Mouse (Mus musculus) gastrocnemius, adult 2 months (tissue): ENCODE results near the gene Ppm1h. TPM values are rescaled to one million over a fixed set of nuclear protein-coding genes. Genes with fewer than 3 reads are reported as not detected.

Experiments
- DNase-seq: peaks from one replicate; pipeline ENCODE4 v3.0.0; 2022
- H3K27ac ChIP-seq: fragments of 200-600 bp; 2 replicates; pipeline ENCODE4 v1.8.1; 2022; ENCODE audit warnings: mild to moderate bottlenecking
- H3K4me3 ChIP-seq: fragments of 200-600 bp; 2 replicates; pipeline ENCODE4 v1.8.1; 2022; ENCODE audit warnings: mild to moderate bottlenecking, moderate library complexity
- CTCF ChIP-seq: fragments of 200-600 bp; IDR thresholded peaks from 2 replicates; pipeline ENCODE4 v1.8.1; 2022; ENCODE audit warnings: antibody characterized with exemption, mild to moderate bottlenecking, moderate library complexity
- intact Hi-C: fragments of 180-260 bp; cut with DNase I; formaldehyde crosslinking; loops from one replicate; pipeline ENCODE4 v1.15.1; 2025
- long read RNA-seq, 2 experiments: library from polyadenylated mRNA; stranded (forward); transcript quantifications; one replicate each; pipeline ENCODE4 v2.0.0; 2021
- total RNA-seq, 2 experiments: library from RNA; stranded (reverse); gene quantifications; 2 replicates each; pipeline ENCODE4 v1.2.3; 2021

Ppm1h gene
- 1 to 10 TPM; 1.2 to 2.0 TPM for total RNA-seq
- long read RNA-seq, experiment 1: 0 reads
- long read RNA-seq, experiment 2, full-length matches to known transcripts: 1 of 1 reads
- long read RNA-seq, experiment 2, partial matches to known transcripts: 0 of 1 reads
- long read RNA-seq, experiment 2, other reads (novel, unspliced or antisense): 0 of 1 reads

DNA sequence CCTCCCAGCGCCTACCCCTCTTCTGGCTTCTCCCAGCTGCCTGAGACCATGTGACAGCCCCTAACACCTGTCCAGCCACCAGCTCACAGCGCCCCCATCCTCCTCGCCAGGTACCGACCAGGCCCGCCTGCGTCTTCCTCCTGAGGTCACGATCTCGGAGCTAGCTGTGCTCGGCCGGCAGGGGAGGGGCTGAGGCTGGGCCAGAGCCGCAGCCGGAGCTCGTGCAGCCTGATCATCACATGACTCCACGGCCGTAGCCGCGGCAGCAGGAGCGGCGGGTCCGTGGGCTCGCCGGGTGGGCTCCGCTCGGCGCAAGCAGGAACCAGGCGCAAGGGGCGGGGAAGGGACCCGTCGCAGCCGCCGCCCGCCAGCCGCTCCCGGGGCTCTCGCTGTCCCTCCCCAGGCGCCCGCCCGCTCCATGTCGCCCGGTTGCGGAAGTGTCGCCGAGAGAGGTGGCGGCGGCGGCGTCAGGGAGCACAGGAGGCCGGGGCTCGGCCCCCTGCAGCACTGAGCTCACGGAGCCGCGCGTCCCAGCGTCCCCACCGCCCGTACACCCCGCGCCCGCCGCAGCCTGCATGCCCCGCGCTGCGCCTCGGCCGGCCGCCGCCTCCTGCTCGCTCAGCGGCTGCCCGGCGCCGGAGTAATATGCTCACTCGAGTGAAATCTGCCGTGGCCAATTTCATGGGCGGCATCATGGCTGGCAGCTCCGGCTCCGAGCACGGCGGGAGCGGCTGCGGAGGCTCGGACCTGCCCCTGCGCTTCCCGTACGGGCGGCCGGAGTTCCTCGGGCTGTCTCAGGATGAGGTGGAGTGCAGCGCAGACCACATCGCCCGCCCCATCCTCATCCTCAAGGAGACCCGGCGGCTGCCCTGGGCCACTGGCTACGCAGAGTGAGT is at the start of gene Ppm1h:
Gene Ppm1h, plus strand, starts transcription at position 222 of the 896 bp plus-strand sequence.
- TF ChIP-seq CTCF: peak; percentile 38
- Histone ChIP-seq H3K4me3 (peak within 1 kb of the TSS; percentile 92), H3K27ac (peak within 1 kb of the TSS; percentile 74)
- intact Hi-C loops: loop anchor here (10.0 kb wide), 1 partner anchor 116 kb away; no protein-coding TSS in a partner anchor
- peak; percentile 74 for DNase-seq

- TF ChIP-seq CTCF: no peak
- intact Hi-C loops: no loop called here
- Histone ChIP-seq H3K4me3 (no peak overlapping the region), H3K27ac (no peak overlapping the region)
- no peak for DNase-seq
Observed at GRCm38 (mm10) chr10:122629003-122629402, 49.6 kb upstream of the Ppm1h start.

DNA sequence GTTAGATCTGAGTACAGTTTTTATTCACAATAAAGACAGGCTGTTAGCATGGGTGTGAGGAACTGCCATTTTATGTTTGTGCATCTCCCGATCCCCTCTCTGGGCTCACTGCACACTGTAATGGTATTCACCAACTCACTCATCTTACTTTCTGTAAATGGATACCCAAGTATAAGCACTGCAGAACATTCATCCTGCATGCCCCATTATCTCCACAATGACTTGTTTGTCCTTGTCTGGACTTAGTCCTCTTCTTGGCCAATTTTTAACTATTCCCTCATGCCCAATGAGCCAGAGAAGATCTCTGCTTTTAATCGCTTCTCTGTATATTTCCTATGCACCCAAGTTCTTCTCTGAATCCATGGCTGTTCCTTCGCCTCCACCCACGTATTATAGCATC is 38.7 kb upstream of the Ppm1h start:
- no peak for TF ChIP-seq CTCF
- no peak for DNase-seq
- H3K27ac ChIP-seq: no peak overlapping the region
- intact Hi-C loops: no loop called here
- H3K4me3 ChIP-seq: no peak overlapping the region

DNA sequence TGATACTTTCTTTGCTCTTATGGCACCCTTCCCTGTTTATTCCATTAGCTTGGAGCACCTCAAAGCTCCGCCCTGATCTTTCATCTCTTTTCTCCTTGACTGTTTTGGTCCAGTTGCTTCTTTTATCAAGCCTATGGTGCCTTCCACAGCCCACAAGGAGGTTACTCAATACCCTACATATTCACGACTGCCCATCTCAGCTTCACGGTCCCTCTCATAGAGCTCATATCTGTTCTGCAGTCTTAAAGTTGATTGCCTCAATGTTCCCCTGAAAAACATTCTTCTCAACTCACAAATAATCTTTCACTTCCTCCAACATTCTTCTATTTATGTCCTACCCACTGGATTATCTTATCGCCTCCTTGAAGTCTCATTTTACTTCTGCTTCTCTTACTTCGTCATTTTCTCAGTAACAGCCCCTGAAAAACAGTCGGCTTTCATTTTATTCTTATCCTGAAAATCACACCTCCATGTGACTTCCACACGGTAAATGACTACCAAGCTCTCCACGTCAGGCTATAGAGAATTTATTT is 37.2 kb upstream of the Ppm1h start:
- intact Hi-C loops: no loop called here
- H3K27ac ChIP-seq: no peak overlapping the region
- DNase-seq: no peak
- no peak for TF ChIP-seq CTCF
- no peak overlapping the region for H3K4me3 ChIP-seq

GRCm38 (mm10) chr10:122642125-122642524 is 36.4 kb upstream of the Ppm1h start:
- no peak overlapping the region for H3K27ac ChIP-seq
- H3K4me3 ChIP-seq: no peak overlapping the region
- intact Hi-C loops: no loop called here
- no peak for TF ChIP-seq CTCF
- no peak for DNase-seq

DNA sequence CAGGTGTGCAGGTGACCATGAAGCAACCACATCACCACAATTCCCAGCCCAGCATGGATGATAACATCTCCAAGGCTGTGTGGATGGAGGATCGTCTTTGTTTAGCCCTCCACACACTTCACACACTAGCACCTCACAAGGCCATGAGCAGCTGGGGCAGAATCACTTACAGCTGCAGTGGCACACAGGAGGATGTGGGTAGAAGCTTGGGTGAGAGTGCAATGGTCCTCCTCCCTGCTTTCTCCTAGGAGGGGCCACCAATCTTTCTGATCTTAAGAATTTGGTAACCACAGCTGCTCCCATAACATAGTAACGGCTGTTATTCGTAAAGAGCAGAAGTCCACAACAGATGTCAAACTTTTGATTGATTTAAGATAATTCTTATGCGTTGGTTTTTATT is 26.6 kb upstream of the Ppm1h start:
- intact Hi-C loops: no loop called here
- no peak for TF ChIP-seq CTCF
- H3K4me3 ChIP-seq: no peak overlapping the region
- no peak overlapping the region for H3K27ac ChIP-seq
- DNase-seq: no peak

- DNase-seq: no peak
- TF ChIP-seq CTCF: no peak
- no peak overlapping the region for H3K4me3 ChIP-seq
- no peak overlapping the region for H3K27ac ChIP-seq
- intact Hi-C loops: no loop called here
Observed at GRCm38 (mm10) chr10:122652578-122652977, 26.0 kb upstream of the Ppm1h start.

- TF ChIP-seq CTCF: no peak
- no peak for DNase-seq
- H3K27ac ChIP-seq: no peak overlapping the region
- H3K4me3 ChIP-seq: no peak overlapping the region
- intact Hi-C loops: no loop called here
Observed at GRCm38 (mm10) chr10:122665652-122666051, 12.9 kb upstream of the Ppm1h start.

DNA sequence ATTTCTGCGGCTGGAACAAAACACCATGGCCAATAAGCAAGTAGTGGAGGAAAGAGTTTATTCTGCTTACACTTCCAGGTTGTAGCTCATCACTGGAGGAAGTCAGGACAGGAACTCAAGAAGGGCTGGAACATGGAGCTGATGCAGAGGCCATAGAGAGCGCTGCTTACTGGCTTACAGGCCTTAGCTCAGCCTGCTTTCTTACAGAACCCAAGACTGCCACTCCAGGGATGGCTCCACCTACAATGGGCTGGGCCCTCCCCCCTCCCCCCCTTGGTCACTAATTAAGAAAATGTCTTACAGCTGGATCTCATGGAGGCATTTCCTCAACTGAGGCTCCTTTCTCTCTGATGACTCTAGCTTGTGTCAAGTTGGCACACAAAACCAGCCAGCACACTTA is 7.3 kb upstream of the Ppm1h start:
- TF ChIP-seq CTCF: no peak
- intact Hi-C loops: loop anchor here (10.0 kb wide), 1 partner anchor 124 kb away; no protein-coding TSS in a partner anchor
- Histone ChIP-seq H3K27ac (no peak overlapping the region), H3K4me3 (no peak overlapping the region)
- no peak for DNase-seq

DNA sequence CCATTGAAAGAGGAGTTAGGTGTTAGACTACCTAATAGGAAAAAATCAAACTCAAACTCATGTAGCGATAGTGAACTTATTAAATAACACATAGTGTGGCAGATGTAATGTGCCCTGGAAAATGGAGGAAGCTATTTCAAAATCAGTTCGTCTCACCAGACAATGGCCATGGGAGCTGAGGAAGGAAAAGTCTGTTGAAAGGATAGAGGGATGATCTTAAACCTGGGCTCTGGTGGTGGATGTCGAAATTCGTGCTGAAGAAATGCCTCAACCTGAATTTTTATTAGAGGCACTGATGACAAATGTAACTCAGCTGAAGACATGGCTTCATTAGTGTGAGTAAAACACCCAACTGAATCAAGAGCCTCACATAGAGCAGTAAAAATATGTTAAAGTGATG is 6.5 kb upstream of the Ppm1h start:
- H3K27ac ChIP-seq: no peak overlapping the region
- no peak for TF ChIP-seq CTCF
- no peak overlapping the region for H3K4me3 ChIP-seq
- intact Hi-C loops: loop anchor here (10.0 kb wide), 1 partner anchor 123 kb away; no protein-coding TSS in a partner anchor
- DNase-seq: no peak

DNA sequence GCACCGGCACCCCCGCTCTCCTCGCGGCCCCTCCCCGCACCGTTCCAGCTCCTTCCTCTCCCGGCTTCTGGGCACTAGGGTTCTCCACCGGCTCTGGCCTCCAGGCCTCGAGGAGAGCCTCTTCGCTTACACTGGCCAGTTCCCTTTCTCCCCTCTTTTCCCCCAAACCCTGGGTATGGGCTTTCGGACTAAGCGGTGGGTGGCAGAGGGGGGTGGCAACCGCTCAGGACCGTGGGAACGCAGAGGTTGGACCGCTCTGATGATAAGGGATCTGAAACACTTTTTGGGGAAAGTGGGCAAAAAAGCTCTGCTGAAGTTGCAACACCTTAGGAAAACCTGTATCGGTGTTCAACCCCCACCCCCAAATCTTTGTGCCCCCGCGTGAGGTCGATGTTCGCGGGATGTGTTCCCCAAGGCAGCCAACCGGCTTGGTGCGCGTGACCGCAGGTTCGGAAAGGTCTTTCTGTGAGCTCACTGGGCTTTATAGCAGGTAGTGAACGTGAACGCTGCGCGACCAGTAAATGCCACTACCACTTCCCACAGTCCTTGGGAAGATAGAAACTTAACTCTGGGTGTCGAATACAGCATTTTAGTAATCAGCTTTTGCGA is 979 bp downstream of the Ppm1h start:
- peak; percentile 33 for DNase-seq
- intact Hi-C loops: loop anchor here (10.0 kb wide), 1 partner anchor 115 kb away; no protein-coding TSS in a partner anchor
- H3K4me3 ChIP-seq: peak overlapping the region; percentile 92

DNA sequence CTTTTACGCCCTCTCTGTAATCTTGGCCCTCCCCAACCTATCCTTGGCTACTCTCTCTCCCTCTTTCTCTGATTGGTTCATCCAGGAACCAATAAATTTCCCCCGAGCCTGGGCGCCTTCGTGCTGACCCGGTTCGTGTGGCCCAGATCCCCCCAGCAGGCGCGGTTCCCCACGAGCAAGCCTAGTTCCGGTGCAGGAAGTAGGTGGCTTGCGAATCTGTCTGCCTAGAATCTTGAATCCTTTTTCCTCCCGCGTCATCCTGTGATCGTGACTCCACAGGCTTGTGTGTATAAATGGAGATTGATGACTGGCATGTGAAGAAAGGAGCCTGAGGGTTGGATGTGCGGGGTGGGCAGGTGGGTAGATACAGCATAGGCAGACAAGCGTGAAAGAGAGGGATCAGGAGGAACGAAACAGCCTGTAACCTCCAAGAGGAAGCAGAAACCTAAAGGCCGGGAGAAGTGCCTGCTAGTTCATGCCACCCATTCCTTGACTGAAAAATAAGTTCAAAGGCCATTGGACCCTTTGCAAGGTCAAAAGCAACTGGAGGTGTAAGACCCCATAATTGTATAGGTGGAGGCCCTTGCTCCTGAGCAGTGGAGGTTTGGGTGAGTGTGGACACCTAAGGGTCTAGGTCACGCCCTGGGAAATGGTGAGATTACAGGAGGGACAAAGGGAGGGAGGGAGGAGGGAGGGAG is 2.0 kb downstream of the Ppm1h start:
- TF ChIP-seq CTCF: no peak
- peak overlapping the region; percentile 92 for H3K4me3 ChIP-seq
- intact Hi-C loops: no loop called here
- DNase-seq: peak; percentile 19
- H3K27ac ChIP-seq: no peak overlapping the region

More for the DNA sequence above, 979 bp downstream of the Ppm1h start:
- no peak for TF ChIP-seq CTCF
- H3K27ac ChIP-seq: peak overlapping the region; percentile 74
